Mouse (Mus musculus): ENCODE measurements around the gene Lmo2.

GRCm38 (mm10) chr2:103931511-103931911 is 26.3 kb upstream of the Lmo2 start:
- TF ChIP-seq POLR2A (IDR thresholded peaks at IDR 0.05; ENCODE audit: insufficient read depth, low read depth, low read length) (no peak), EP300 (IDR thresholded peaks at IDR 0.05; ENCODE audit: insufficient read depth, low read depth, low read length) (no peak)

Data from heart, adult 2 months (tissue).